Comparison of ENCODE assay signal across 7 mouse cellular contexts in genomic region chr14:55079214-55079970, GRCm38 (mm10). TPM values are rescaled to one million over a fixed set of nuclear protein-coding genes. Genes with fewer than 3 reads are reported as not detected.
DNase-seq lines count a peak whose midpoint lies in the region; ATAC-seq and TF ChIP-seq lines count a peak whose summit lies in the region.

No protein-coding gene starts in this region.

- peaks cover 10% of the 10 kb centered on the region for H3K36me3 ChIP-seq in embryonic facial prominence, embryonic 10.5 days (replicated peaks)
- no peaks in the 10 kb centered on the region for H3K36me3 ChIP-seq in heart, embryonic 16.5 days (ENCODE audit: control insufficient read depth, insufficient read depth)
- no peaks in the 10 kb centered on the region for H3K36me3 ChIP-seq in lung, embryonic 15.5 days

- 0 out of 2 replicates have a peak, but pooled peaks have one; percentile 9 for TF ChIP-seq POLR2A in olfactory bulb, adult 2 months (IDR thresholded peaks at IDR 0.05; ENCODE audit: insufficient read depth, low read depth, low read length)

- H3K9ac ChIP-seq in heart, embryonic 16.5 days (ENCODE audit: low read length): 0 out of 2 replicates have a peak overlapping the region, but pooled peaks have one; percentile 1
- no peak overlapping the region for H3K9ac ChIP-seq in lung, embryonic 15.5 days

- H3K4me2 ChIP-seq in heart, embryonic 16.5 days (ENCODE audit: low read depth, low read length): peak overlapping the region; percentile 49
- peak overlapping the region; percentile 43 for H3K4me2 ChIP-seq in lung, embryonic 15.5 days

- peak; percentile 91 for DNase-seq in ES-CJ7 (ENCODE audit: low read depth, low spot score)
- peak; percentile 85 for DNase-seq in adrenal gland, postnatal 14 days
- peak; percentile 88 for DNase-seq in embryonic facial prominence, embryonic 10.5 days (ENCODE audit: low spot score)
- DNase-seq in kidney, postnatal 14 days: peak; percentile 71

- TF ChIP-seq CTCF in olfactory bulb, adult 2 months (IDR thresholded peaks at IDR 0.05; ENCODE audit: insufficient read depth, low read depth, low read length): peak; percentile 97

- H3K27me3 ChIP-seq in embryonic facial prominence, embryonic 10.5 days (replicated peaks; ENCODE audit: low read depth, poor library complexity, severe bottlenecking): peaks cover 36% of the 10 kb centered on the region
- peaks cover 14% of the 10 kb centered on the region for H3K27me3 ChIP-seq in heart, embryonic 16.5 days (ENCODE audit: control insufficient read depth, insufficient read depth, low read length)
- peaks cover 23% of the 10 kb centered on the region for H3K27me3 ChIP-seq in lung, embryonic 15.5 days

- H3K4me3 ChIP-seq in embryonic facial prominence, embryonic 10.5 days: peak overlapping the region; percentile 45
- H3K4me3 ChIP-seq in heart, embryonic 16.5 days (ENCODE audit: low read length): no peak overlapping the region; the same call in 1 of the 2 replicates
- H3K4me3 ChIP-seq in lung, embryonic 15.5 days: no peak overlapping the region
- H3K4me3 ChIP-seq in olfactory bulb, adult 2 months (ENCODE audit: insufficient read depth, low read depth, low read length): no peak overlapping the region

- 20% methylated on average over 8 of the region's 8 CpGs for WGBS in embryonic facial prominence, embryonic 10.5 days
- WGBS in heart, embryonic 16.5 days: 26% methylated on average over 8 of the region's 8 CpGs
- 22% methylated on average over 8 of the region's 8 CpGs for WGBS in lung, embryonic 15.5 days
- 19% methylated on average over 8 of the region's 8 CpGs for WGBS in olfactory bulb, adult 2 months

- H3K27ac ChIP-seq in embryonic facial prominence, embryonic 10.5 days (replicated peaks): peak overlapping the region; percentile 65
- H3K27ac ChIP-seq in heart, embryonic 16.5 days (ENCODE audit: low read length): no peak overlapping the region
- no peak overlapping the region for H3K27ac ChIP-seq in lung, embryonic 15.5 days
- H3K27ac ChIP-seq in olfactory bulb, adult 2 months (ENCODE audit: insufficient read depth, low read depth, low read length): peak overlapping the region; percentile 73

- ATAC-seq in heart, embryonic 16.5 days (replicated peaks; ENCODE audit: extremely low read depth, insufficient read depth, low FRiP score): 0 out of 2 replicates have a peak, but pooled peaks have one; percentile 35
- ATAC-seq in lung, embryonic 15.5 days (ENCODE audit: borderline replicate concordance, extremely low read depth, low FRiP score, low TSS enrichment): no peak

- H3K4me1 ChIP-seq in embryonic facial prominence, embryonic 10.5 days: peaks cover 27% of the 10 kb centered on the region
- H3K4me1 ChIP-seq in heart, embryonic 16.5 days (ENCODE audit: control insufficient read depth, insufficient read depth, low read length): peaks cover 15% of the 10 kb centered on the region
- H3K4me1 ChIP-seq in lung, embryonic 15.5 days: peaks cover 10% of the 10 kb centered on the region; the same call in 1 of the 2 replicates
- peaks cover 44% of the 10 kb centered on the region for H3K4me1 ChIP-seq in olfactory bulb, adult 2 months (ENCODE audit: control insufficient read depth, insufficient read depth, low read length)

- H3K9me3 ChIP-seq in embryonic facial prominence, embryonic 10.5 days: no peaks in the 10 kb centered on the region
- H3K9me3 ChIP-seq in heart, embryonic 16.5 days (replicated peaks; ENCODE audit: control insufficient read depth, low read length): no peaks in the 10 kb centered on the region
- H3K9me3 ChIP-seq in lung, embryonic 15.5 days: no peaks in the 10 kb centered on the region

RNA-seq across cellular contexts. Expression of gene Zfhx2, which starts 12.7 kb away (rescaled TPM):
- total RNA-seq in adrenal gland, postnatal 14 days (2021): 7.3 and 9.8 TPM in 2 replicates
- polyA plus RNA-seq in embryonic facial prominence, embryonic 10.5 days (2016; fragmentation: Nextera tagmentation; extraction: Ambion mirVana): 6.1 and 6.8 TPM in 2 replicates
- 2.5 and 3.0 TPM in 2 replicates for polyA plus RNA-seq in heart, embryonic 16.5 days (2015; fragmentation: Nextera tagmentation; extraction: Ambion mirVana)
- polyA plus RNA-seq in lung, embryonic 15.5 days (2015; fragmentation: Nextera tagmentation; extraction: Ambion mirVana): 4.2 and 4.3 TPM in 2 replicates
- polyA plus RNA-seq in olfactory bulb, adult 2 months (2012; ENCODE audit: insufficient read depth, insufficient read length, low replicate concordance, missing spikeins): not detected in 2 replicates

RNA-seq across cellular contexts. Expression of gene Thtpa, which starts 15.2 kb away (rescaled TPM):
- total RNA-seq in adrenal gland, postnatal 14 days (2021): 11.3 and 15.8 TPM in 2 replicates
- 22.4 and 22.8 TPM in 2 replicates for polyA plus RNA-seq in embryonic facial prominence, embryonic 10.5 days (2016; fragmentation: Nextera tagmentation; extraction: Ambion mirVana)
- polyA plus RNA-seq in heart, embryonic 16.5 days (2015; fragmentation: Nextera tagmentation; extraction: Ambion mirVana): 16.1 and 16.9 TPM in 2 replicates
- 22.0 and 22.9 TPM in 2 replicates for polyA plus RNA-seq in lung, embryonic 15.5 days (2015; fragmentation: Nextera tagmentation; extraction: Ambion mirVana)
- polyA plus RNA-seq in olfactory bulb, adult 2 months (2012; ENCODE audit: insufficient read depth, insufficient read length, low replicate concordance, missing spikeins): not detected in 2 replicates

RNA-seq across cellular contexts. Expression of gene Ap1g2, which starts 27.0 kb away (rescaled TPM):
- total RNA-seq in adrenal gland, postnatal 14 days (2021): 26.6 and 36.1 TPM in 2 replicates
- polyA plus RNA-seq in embryonic facial prominence, embryonic 10.5 days (2016; fragmentation: Nextera tagmentation; extraction: Ambion mirVana): 14.5 and 15.8 TPM in 2 replicates
- polyA plus RNA-seq in heart, embryonic 16.5 days (2015; fragmentation: Nextera tagmentation; extraction: Ambion mirVana): 10.4 and 14.2 TPM in 2 replicates
- 17.2 and 18.9 TPM in 2 replicates for polyA plus RNA-seq in lung, embryonic 15.5 days (2015; fragmentation: Nextera tagmentation; extraction: Ambion mirVana)
- polyA plus RNA-seq in olfactory bulb, adult 2 months (2012; ENCODE audit: insufficient read depth, insufficient read length, low replicate concordance, missing spikeins): not detected in 2 replicates

RNA-seq across cellular contexts. Expression of gene Jph4, which starts 37.3 kb away (rescaled TPM):
- total RNA-seq in adrenal gland, postnatal 14 days (2021): 3.3 and 5.9 TPM in 2 replicates
- polyA plus RNA-seq in embryonic facial prominence, embryonic 10.5 days (2016; fragmentation: Nextera tagmentation; extraction: Ambion mirVana): 0.45 and 0.81 TPM in 2 replicates
- 0.09 and 0.25 TPM in 2 replicates for polyA plus RNA-seq in heart, embryonic 16.5 days (2015; fragmentation: Nextera tagmentation; extraction: Ambion mirVana)
- 0.33 and 0.37 TPM in 2 replicates for polyA plus RNA-seq in lung, embryonic 15.5 days (2015; fragmentation: Nextera tagmentation; extraction: Ambion mirVana)
- polyA plus RNA-seq in olfactory bulb, adult 2 months (2012; ENCODE audit: insufficient read depth, insufficient read length, low replicate concordance, missing spikeins): not detected in 2 replicates

Comparison
In these comparisons a context has a peak if more than half of its experiments do, and no peak if none do; other contexts are left out.
1. H3K27ac ChIP-seq: peak in embryonic facial prominence, embryonic 10.5 days (single experiment) and olfactory bulb, adult 2 months (single experiment); none in heart, embryonic 16.5 days (single experiment) and lung, embryonic 15.5 days (single experiment).
2. RNA of gene Thtpa, which starts 15.2 kb away (polyA plus RNA-seq): 22.4 to 22.8 TPM in embryonic facial prominence, embryonic 10.5 days, 22.0 to 22.9 TPM in lung, embryonic 15.5 days and 16.1 to 16.9 TPM in heart, embryonic 16.5 days; not detected in olfactory bulb, adult 2 months; every median in the first group is over 10 times any median in the second.
3. RNA of gene Ap1g2, which starts 27.0 kb away (polyA plus RNA-seq): 17.2 to 18.9 TPM in lung, embryonic 15.5 days, 14.5 to 15.8 TPM in embryonic facial prominence, embryonic 10.5 days and 10.4 to 14.2 TPM in heart, embryonic 16.5 days; not detected in olfactory bulb, adult 2 months; every median in the first group is over 10 times any median in the second.
4. Peak in every context shown above with its lines, with median percentiles within 50 percentile points of each other: DNase-seq.